Mouse (Mus musculus) spleen, adult 2 months (tissue): ENCODE data around the gene Mapk1ip1l. TPM values are rescaled to one million over a fixed set of nuclear protein-coding genes. Genes with fewer than 3 reads are reported as not detected.
"Not testable (repeated sequence)": the region's sequence is repeated elsewhere in the genome, so short reads cannot be mapped to it uniquely, and the experiment has no call there.

Source experiments
- DNase-seq, 2 experiments: peaks; one replicate each; pipeline versions ENCODE4 v3.0.0 to v3.0.0-alpha.2; 2012 to 2021; ENCODE audit warnings: low spot score in 2 of 2, low read depth in 1 of 2
- H3K27ac ChIP-seq: fragments of 200-500 bp; 2 replicates; pipeline ENCODE4 v1.5.1; 2012; ENCODE audit warnings: low read length, inconsistent platforms; ENCODE audit not compliant: insufficient read depth
- H3K27me3 ChIP-seq: fragments of 200-500 bp; 2 replicates; pipeline ENCODE4 v1.6.1; 2012; ENCODE audit warnings: mild to moderate bottlenecking, moderate library complexity, low read length, inconsistent platforms; ENCODE audit not compliant: control insufficient read depth, insufficient read depth
- H3K36me3 ChIP-seq: fragments of 200-500 bp; 2 replicates; pipeline ENCODE4 v1.6.1; 2012; ENCODE audit warnings: mild to moderate bottlenecking, low read length, inconsistent platforms; ENCODE audit not compliant: control insufficient read depth, insufficient read depth
- H3K4me1 ChIP-seq: fragments of 200-500 bp; 2 replicates; pipeline ENCODE4 v1.6.1; 2011; ENCODE audit warnings: inconsistent platforms; ENCODE audit not compliant: control insufficient read depth, insufficient read depth, insufficient read length
- H3K4me3 ChIP-seq: fragments of 200-500 bp; 2 replicates; pipeline ENCODE4 v1.5.1; 2011; ENCODE audit warnings: mild to moderate bottlenecking, inconsistent platforms; ENCODE audit not compliant: insufficient read depth, insufficient read length; ENCODE audit errors: extremely low read depth
- CTCF ChIP-seq: fragments of 200-500 bp; IDR thresholded peaks from 2 replicates; pipeline ENCODE4 v1.5.1; 2011; ENCODE audit warnings: mild to moderate bottlenecking, inconsistent platforms; ENCODE audit not compliant: insufficient read depth, insufficient read length, insufficient replicate concordance; ENCODE audit errors: extremely low read depth
- POLR2A ChIP-seq: fragments of 200-500 bp; IDR thresholded peaks from 2 replicates; pipeline ENCODE4 v1.6.1; 2011; ENCODE audit warnings: low read depth, low read length, inconsistent platforms
- WGBS: fragments of 180-500 bp; shearing (Covaris S2); methylation state at CpG from one replicate; pipeline ENCODE4 v1.1.7; 2018; 5-methylcytosine and 5-hydroxymethylcytosine counted together
- polyA plus RNA-seq: library from polyadenylated mRNA; depleted of rRNA; stranded (reverse); fragments of >200 nt; gene quantifications from 2 replicates; pipeline ENCODE4 v1.2.3, GENCODE M21; 2012

Mapk1ip1l gene
- polyA plus RNA-seq, 1 experiment, result 40.4 TPM

DNA sequence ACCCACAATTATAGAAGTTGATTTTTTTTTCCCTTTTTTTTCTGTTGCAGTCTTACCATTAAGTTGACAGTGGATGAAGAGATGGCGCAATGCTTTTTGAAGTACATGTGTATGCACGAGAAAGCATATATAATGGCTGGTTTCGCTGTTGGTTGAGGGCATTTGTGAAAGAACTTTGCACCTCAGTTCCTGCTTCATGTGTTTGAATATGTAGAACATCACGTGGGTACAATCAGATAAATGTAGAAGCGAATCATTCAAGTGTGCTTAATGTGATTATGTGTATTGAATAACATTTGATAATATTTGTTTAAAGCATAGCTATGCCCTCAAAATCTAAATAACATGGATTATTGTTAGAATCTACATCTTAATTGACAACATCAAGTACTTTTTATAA is 21.3 kb downstream of the Mapk1ip1l start:
- Histone ChIP-seq H3K4me3 (no peak overlapping the region), H3K4me1 (no peaks in the 10 kb centered on the region), H3K27ac (no peak overlapping the region), H3K27me3 (no peaks in the 10 kb centered on the region), H3K36me3 (peaks cover 17% of the 10 kb centered on the region)
- no peak for TF ChIP-seq POLR2A
- TF ChIP-seq CTCF, result no peak
- no peak for DNase-seq
- 87% methylated on average over 5 of the region's 5 CpGs for WGBS

DNA sequence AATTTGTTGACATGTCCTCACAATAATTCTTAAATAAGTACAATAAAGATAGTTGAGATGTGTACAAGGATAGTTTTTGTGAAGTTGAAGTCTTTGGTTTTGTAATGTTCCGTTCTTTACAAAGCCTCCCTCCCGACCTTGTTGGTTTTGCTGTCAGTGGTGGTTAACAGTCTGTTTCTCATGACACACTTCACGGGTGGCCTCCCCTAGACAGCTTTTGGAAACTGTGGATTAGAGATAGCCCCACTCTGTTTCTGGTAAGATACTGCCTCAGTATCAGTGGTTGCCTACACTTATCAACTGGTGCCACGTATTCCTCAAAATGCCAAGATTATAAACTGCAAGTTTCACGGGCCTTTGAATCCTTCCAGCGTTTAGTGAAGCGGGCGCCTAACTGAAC is 23.5 kb downstream of the Mapk1ip1l start:
- 88% methylated on average over 7 of the region's 8 CpGs for WGBS
- not testable (repeated sequence) for H3K27ac ChIP-seq, H3K4me3 ChIP-seq, DNase-seq, H3K4me1 ChIP-seq, H3K27me3 ChIP-seq
- H3K36me3 ChIP-seq, result peaks cover 10% of the 10 kb centered on the region; the same call in 1 of the 2 replicates

DNA sequence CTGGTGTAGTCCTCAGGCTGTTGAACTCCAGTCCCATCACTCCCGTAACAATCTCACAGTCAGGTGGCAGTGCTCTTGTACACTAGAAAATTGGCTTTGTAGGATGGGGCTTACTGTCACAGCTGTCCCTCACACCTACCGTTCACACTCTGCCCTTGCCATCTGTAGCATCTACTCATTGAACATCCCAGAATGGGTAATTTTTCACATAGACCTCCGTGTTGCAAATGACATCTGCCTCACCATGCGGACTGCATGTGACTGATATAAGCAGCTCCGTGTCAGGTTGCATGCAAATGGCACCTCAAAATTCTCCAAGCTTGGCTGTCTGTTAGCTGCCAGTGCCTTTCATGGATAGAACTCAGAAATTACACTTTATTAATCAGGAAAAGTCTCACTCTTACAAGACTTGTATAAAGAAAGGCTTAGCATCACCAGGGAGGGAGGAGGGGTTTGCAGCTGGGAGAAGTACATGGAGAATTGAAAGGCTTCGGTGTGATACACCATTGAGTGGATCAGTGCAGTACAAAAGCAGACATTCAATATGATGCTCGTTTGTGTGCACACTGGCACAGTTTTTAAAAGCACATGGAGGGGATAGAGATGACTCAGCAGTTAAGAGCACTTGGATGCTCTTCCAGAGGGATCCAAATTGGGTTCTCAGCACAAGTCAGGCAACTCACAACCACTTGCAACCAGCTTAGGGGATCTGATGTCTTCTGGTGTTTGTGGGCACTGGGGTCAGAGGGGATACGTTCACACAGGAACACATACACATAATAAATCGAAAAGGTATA is 28.1 kb downstream of the Mapk1ip1l start:
- DNase-seq, result no peak
- no peaks in the 10 kb centered on the region for H3K4me1 ChIP-seq
- no peak overlapping the region for H3K27ac ChIP-seq
- no peaks in the 10 kb centered on the region for H3K27me3 ChIP-seq
- H3K4me3 ChIP-seq, result no peak overlapping the region
- 88% methylated on average over 9 of the region's 9 CpGs for WGBS
- no peaks in the 10 kb centered on the region for H3K36me3 ChIP-seq
- no peak for TF ChIP-seq CTCF
- no peak for TF ChIP-seq POLR2A

DNA sequence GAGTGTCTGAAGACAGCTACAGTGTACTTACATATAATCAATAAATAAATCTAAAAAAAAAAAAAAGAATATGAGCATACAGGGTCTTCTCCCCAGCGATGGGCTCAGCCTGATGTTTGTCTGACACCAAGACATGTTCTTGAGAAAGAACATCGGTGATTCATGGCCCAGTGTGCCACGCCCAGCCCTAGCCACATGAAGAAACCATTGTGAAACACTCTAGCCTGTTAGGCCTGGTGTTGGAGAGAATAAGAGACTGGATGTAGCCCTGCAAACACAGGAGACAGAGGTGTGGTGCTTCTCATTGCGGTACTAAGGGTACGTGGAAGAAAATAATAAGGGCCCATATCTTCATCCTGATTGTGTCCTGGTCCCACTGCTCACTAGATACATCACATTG is 29.3 kb downstream of the Mapk1ip1l start:
- 91% methylated on average over 5 of the region's 5 CpGs for WGBS
- no peak for TF ChIP-seq POLR2A
- no peak for TF ChIP-seq CTCF
- H3K27me3 ChIP-seq, result no peaks in the 10 kb centered on the region
- no peaks in the 10 kb centered on the region for H3K36me3 ChIP-seq
- no peak for DNase-seq
- no peak overlapping the region for H3K4me3 ChIP-seq
- H3K4me1 ChIP-seq, result no peaks in the 10 kb centered on the region
- no peak overlapping the region for H3K27ac ChIP-seq

DNA sequence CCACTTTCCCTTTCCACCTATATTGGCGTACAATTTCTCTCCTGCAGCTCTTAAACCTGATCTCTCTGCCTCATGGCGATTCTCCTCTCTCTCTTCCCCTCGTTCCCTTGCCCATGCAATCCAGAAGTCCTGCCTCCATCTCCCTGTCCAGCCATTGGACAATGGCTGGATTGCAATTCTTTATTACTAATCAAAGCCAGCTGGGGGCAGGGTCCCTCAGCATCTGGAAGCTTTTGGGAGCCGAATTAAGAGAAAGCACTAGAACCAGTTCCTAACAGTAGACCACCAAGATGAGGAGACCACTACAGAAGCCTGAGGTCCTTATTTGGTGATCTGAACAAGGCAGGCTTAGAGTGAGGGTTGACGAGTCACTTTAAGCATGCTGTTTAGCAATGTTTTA is 33.9 kb downstream of the Mapk1ip1l start:
- TF ChIP-seq CTCF (no peak), POLR2A (no peak)
- DNase-seq, result no peak
- no peaks in the 10 kb centered on the region for H3K27me3 ChIP-seq
- H3K27ac ChIP-seq, result no peak overlapping the region
- no peaks in the 10 kb centered on the region for H3K4me1 ChIP-seq
- H3K36me3 ChIP-seq, result no peaks in the 10 kb centered on the region
- 83% methylated on average over 5 of the region's 5 CpGs for WGBS
- H3K4me3 ChIP-seq, result no peak overlapping the region

DNA sequence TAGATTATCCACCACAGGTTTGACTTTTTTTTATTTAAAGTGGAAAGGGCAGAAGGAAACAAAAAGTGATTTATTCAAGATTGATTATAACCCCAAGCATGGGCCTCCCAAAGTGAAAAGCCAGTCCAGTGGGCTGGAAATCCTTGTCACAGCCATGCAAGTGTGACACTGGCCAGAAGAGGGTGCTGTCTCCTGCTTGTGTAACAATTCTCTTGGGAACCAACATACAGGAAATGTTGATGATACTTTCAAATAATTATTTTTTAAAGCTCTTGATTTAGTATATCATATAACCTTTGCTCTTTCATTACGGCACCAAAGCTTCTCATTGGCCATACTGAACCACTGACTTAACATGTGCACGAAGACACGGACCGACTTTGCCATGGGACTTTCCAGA is 36.8 kb downstream of the Mapk1ip1l start:
- Histone ChIP-seq H3K4me3 (no peak overlapping the region), H3K4me1 (no peaks in the 10 kb centered on the region), H3K27me3 (no peaks in the 10 kb centered on the region), H3K36me3 (no peaks in the 10 kb centered on the region), H3K27ac (no peak overlapping the region)
- peak; percentile 54; the same call in 1 of the 2 replicates for TF ChIP-seq CTCF
- TF ChIP-seq POLR2A, result no peak
- DNase-seq, result peak; percentile 23 to 54
- 87% methylated on average over 4 of the region's 4 CpGs for WGBS

DNA sequence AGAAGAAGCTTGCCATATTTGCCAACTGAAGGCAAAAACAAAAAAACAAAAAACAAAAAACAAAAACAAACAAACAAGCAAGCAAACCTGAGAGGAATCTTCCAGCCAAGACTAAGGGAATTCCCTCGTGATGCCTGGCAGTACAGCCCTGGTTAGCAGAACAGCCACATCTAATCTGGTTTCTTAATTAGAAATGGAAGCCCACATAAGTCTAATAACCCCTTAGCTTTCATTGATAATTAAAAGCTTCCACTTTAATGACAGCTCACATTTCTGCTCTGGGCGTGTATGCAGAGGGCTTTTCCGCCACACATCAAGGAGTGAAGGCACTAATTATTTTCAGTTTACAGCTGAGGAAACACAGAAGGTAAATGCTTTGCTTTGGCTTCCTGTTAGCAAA is 37.2 kb downstream of the Mapk1ip1l start:
- H3K27ac ChIP-seq, result no peak overlapping the region

More for the DNA sequence above, 37.2 kb downstream of the Mapk1ip1l start:
- H3K4me3 ChIP-seq, result no peak overlapping the region
- no peaks in the 10 kb centered on the region for H3K4me1 ChIP-seq
- no peak for DNase-seq
- WGBS, result 79% methylated on average over 3 of the region's 3 CpGs
- H3K27me3 ChIP-seq, result no peaks in the 10 kb centered on the region
- no peaks in the 10 kb centered on the region for H3K36me3 ChIP-seq
- no peak for TF ChIP-seq POLR2A
- TF ChIP-seq CTCF, result no peak
